Mouse (Mus musculus) heart, embryonic 14.5 days (tissue): ENCODE measurements at regions not wholly inside any gene's neighbourhood (a gene's known extent, or its start where the extent isn't known, plus 50 kb on each side); places are given as distances from the start of the nearest gene placed in this dataset.

Experiments used
- ATAC-seq: fragments of 200-750 bp; cut with Nextera tagmentation; 2 replicates; pipeline ENCODE4 v1.8.0; 2017; ENCODE audit warnings: low read depth, moderate TSS enrichment; ENCODE audit not compliant: insufficient number of reproducible peaks, insufficient read depth, low FRiP score
- H3K27ac ChIP-seq, 2 experiments: fragments of 200-500 bp in 1 of 2; fragments of 300-500 bp in 1 of 2; sonication (generic) in 1 of 2; replicated peaks in 1 of 2; 2 replicates each; pipeline ENCODE4 v1.5.1; 2012 to 2014; ENCODE audit warnings: low read depth in 2 of 2, low read length in 2 of 2, control low read depth in 1 of 2, mild to moderate bottlenecking in 1 of 2, mixed read lengths in 1 of 2; ENCODE audit not compliant: control insufficient read depth in 1 of 2, insufficient read depth in 1 of 2
- H3K27me3 ChIP-seq: fragments of 300-500 bp; sonication (generic); 2 replicates; pipeline ENCODE4 v1.6.1; 2014; ENCODE audit warnings: mild to moderate bottlenecking, low read length, control low read depth; ENCODE audit not compliant: control insufficient read depth, insufficient read depth
- H3K36me3 ChIP-seq: fragments of 300-500 bp; sonication (generic); 2 replicates; pipeline ENCODE4 v1.6.1; 2014; ENCODE audit warnings: mild to moderate bottlenecking, control low read depth, low read length, mixed read lengths; ENCODE audit not compliant: control insufficient read depth, insufficient read depth
- H3K4me1 ChIP-seq, 2 experiments: fragments of 200-500 bp in 1 of 2; fragments of 300-500 bp in 1 of 2; sonication (generic) in 1 of 2; 2 replicates each; pipeline ENCODE4 v1.6.1; 2012 to 2014; ENCODE audit warnings: low read length in 2 of 2, control low read depth in 1 of 2, mixed read lengths in 1 of 2; ENCODE audit not compliant: control insufficient read depth in 2 of 2, insufficient read depth in 2 of 2
- H3K4me2 ChIP-seq: fragments of 300-500 bp; sonication (generic); 2 replicates; pipeline ENCODE4 v1.6.1; 2014; ENCODE audit warnings: mild to moderate bottlenecking, low read length
- H3K4me3 ChIP-seq, 2 experiments: fragments of 200-500 bp in 1 of 2; fragments of 300-500 bp in 1 of 2; sonication (generic) in 1 of 2; 2 replicates each; pipeline ENCODE4 v1.5.1; 2012 to 2014; ENCODE audit warnings: low read length in 2 of 2, mild to moderate bottlenecking in 2 of 2, control low read depth in 1 of 2, low read depth in 1 of 2, moderate library complexity in 1 of 2; ENCODE audit not compliant: control insufficient read depth in 1 of 2, insufficient read depth in 1 of 2
- H3K9ac ChIP-seq: fragments of 300-500 bp; sonication (generic); 2 replicates; pipeline ENCODE4 v1.6.1; 2014; ENCODE audit warnings: mild to moderate bottlenecking, low read length
- H3K9me3 ChIP-seq: fragments of 300-500 bp; sonication (generic); 2 replicates; pipeline ENCODE4 v1.6.1; 2016; ENCODE audit warnings: low read length, control low read depth; ENCODE audit not compliant: control insufficient read depth
- WGBS: fragments of 180-500 bp; shearing (Covaris S2); extraction: QIAGEN DNeasy Blood & Tissue Kit; methylation state at CpG from one replicate; pipeline ENCODE4 v1.1.7; 2014; 5-methylcytosine and 5-hydroxymethylcytosine counted together

DNA sequence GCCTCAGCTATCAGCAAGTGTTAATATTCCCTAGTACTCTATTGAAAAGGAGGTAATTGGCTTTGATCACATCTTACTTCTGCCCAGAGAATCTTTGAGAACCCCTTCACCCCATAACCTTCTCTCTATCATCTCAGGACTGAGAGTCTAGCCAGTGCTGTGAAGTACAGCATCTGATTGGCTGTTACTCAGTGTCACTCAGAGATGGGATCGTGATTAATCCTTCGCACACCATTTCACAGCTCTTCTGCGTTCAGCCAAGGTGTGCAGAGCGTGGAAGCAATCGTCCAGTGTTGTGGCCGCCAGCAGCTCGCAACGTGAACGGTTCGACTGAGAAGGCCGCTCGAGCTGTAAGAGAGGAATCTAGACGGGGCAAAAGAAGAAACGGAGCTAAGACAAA, 87.9 kb upstream of the Ubl3 start:
- no peak overlapping the region for H3K9ac ChIP-seq
- H3K9me3 ChIP-seq, result 0 out of 2 replicates have a peak, but pooled peaks cover 5% of the 10 kb centered on the region
- H3K36me3 ChIP-seq, result no peaks in the 10 kb centered on the region
- no peaks in the 10 kb centered on the region for H3K27me3 ChIP-seq
- no peak for ATAC-seq
- H3K27ac ChIP-seq, result no peak overlapping the region
- WGBS, result 35% methylated on average over 12 of the region's 14 CpGs
- no peak overlapping the region for H3K4me3 ChIP-seq
- H3K4me2 ChIP-seq, result no peak overlapping the region
- H3K4me1 ChIP-seq, result peaks cover 3 to 4% of the 10 kb centered on the region in 2 experiments; a peak in 1 of 4 replicates

GRCm38 (mm10) chr5:148634919-148635356, 82.3 kb upstream of the Ubl3 start:
- Histone ChIP-seq H3K9me3 (no peaks in the 10 kb centered on the region), H3K4me3 (no peak overlapping the region), H3K27ac (no peak overlapping the region), H3K4me1 (peaks cover 22 to 36% of the 10 kb centered on the region in 2 experiments), H3K36me3 (no peaks in the 10 kb centered on the region), H3K9ac (no peak overlapping the region), H3K27me3 (no peaks in the 10 kb centered on the region), H3K4me2 (no peak overlapping the region)
- WGBS, result 73% methylated on average over 11 of the region's 11 CpGs
- no peak for ATAC-seq

DNA sequence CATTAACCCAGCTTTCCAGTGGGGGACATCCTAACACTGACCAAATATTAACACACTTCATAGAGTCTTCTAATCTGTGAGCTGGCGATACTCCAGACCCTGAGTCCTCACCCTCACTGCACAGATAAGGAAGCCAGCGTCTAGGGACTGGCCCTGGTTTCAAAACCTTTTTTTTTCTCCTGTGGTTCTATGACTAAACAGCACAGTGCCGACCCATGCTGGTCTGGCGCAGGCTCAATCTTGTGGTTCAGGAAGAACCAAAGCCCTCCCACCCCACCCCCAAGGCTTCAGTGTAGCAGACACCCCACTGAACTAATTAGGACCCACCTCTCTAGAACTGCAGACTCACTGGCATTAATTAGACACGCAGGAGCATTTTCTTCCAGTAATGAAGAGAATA, 81.4 kb upstream of the Ubl3 start:
- ATAC-seq, result no peak
- Histone ChIP-seq H3K4me3 (no peak overlapping the region), H3K27me3 (no peaks in the 10 kb centered on the region), H3K36me3 (no peaks in the 10 kb centered on the region), H3K4me1 (peaks cover 22 to 36% of the 10 kb centered on the region in 2 experiments), H3K27ac (peak overlapping the region in 1 of 2 experiments; percentile 3; a peak in 1 of 4 replicates), H3K9ac (no peak overlapping the region), H3K4me2 (no peak overlapping the region), H3K9me3 (no peaks in the 10 kb centered on the region)
- WGBS, result 21% methylated on average over 5 of the region's 5 CpGs

GRCm38 (mm10) chr5:148633331-148633730, 80.7 kb upstream of the Ubl3 start:
- Histone ChIP-seq H3K4me1 (peaks cover 22 to 36% of the 10 kb centered on the region in 2 experiments), H3K4me3 (no peak overlapping the region), H3K27me3 (no peaks in the 10 kb centered on the region), H3K27ac (peak overlapping the region; percentile 47 to 62; a peak in 3 of 4 replicates), H3K9me3 (no peaks in the 10 kb centered on the region), H3K36me3 (no peaks in the 10 kb centered on the region), H3K9ac (no peak overlapping the region; the same call in 1 of the 2 replicates), H3K4me2 (no peak overlapping the region)
- no peak for ATAC-seq
- 75% methylated on average over 6 of the region's 6 CpGs for WGBS

- Histone ChIP-seq H3K36me3 (no peaks in the 10 kb centered on the region), H3K27ac (peak overlapping the region; percentile 47 to 62), H3K4me1 (peaks cover 22 to 36% of the 10 kb centered on the region in 2 experiments), H3K4me3 (no peak overlapping the region), H3K4me2 (peak overlapping the region; percentile 30), H3K9ac (peak overlapping the region; percentile 17; the same call in 1 of the 2 replicates), H3K9me3 (no peaks in the 10 kb centered on the region), H3K27me3 (no peaks in the 10 kb centered on the region)
- ATAC-seq, result peak; percentile 62
- 17% methylated on average over 11 of the region's 11 CpGs for WGBS
Observed at GRCm38 (mm10) chr5:148632516-148633170, 80.1 kb upstream of the Ubl3 start.

DNA sequence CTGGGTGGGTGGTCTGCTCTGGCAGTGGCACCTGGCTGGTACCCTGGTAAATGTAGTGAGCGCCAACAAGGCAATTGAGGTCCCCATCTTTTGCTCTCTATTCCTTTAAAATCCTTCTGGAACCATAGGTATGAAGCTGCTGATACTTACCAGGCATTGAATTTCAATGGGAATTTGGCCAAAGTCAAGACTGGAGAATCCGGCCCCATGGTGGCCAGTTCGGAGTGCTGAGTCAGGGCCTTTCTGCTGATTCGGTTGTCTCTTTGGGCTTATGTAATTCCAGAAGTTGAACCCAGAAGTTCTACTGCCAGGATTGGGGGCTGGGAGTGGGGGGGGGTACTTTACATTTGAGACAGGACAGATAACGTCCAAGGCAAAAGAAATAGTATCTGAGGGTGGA, 79.0 kb upstream of the Ubl3 start:
- H3K27ac ChIP-seq, result no peak overlapping the region
- ATAC-seq, result no peak
- H3K27me3 ChIP-seq, result no peaks in the 10 kb centered on the region
- H3K4me3 ChIP-seq, result no peak overlapping the region
- WGBS, result 84% methylated on average over 5 of the region's 5 CpGs
- no peaks in the 10 kb centered on the region for H3K9me3 ChIP-seq
- peaks cover 22 to 36% of the 10 kb centered on the region in 2 experiments for H3K4me1 ChIP-seq
- no peak overlapping the region for H3K9ac ChIP-seq
- no peaks in the 10 kb centered on the region for H3K36me3 ChIP-seq
- no peak overlapping the region for H3K4me2 ChIP-seq

- Histone ChIP-seq H3K27me3 (no peaks in the 10 kb centered on the region), H3K4me1 (peaks cover 0 to 2% of the 10 kb centered on the region in 2 experiments; a peak in 1 of 4 replicates), H3K9me3 (no peaks in the 10 kb centered on the region), H3K4me2 (no peak overlapping the region), H3K9ac (no peak overlapping the region), H3K36me3 (no peaks in the 10 kb centered on the region), H3K4me3 (no peak overlapping the region), H3K27ac (no peak overlapping the region)
- 79% methylated on average over 5 of the region's 5 CpGs for WGBS
- ATAC-seq, result no peak
Observed at GRCm38 (mm10) chr5:148626014-148626413, 73.4 kb upstream of the Ubl3 start.
